Mouse (Mus musculus): ENCODE measurements around the gene Tbc1d14.

DNA sequence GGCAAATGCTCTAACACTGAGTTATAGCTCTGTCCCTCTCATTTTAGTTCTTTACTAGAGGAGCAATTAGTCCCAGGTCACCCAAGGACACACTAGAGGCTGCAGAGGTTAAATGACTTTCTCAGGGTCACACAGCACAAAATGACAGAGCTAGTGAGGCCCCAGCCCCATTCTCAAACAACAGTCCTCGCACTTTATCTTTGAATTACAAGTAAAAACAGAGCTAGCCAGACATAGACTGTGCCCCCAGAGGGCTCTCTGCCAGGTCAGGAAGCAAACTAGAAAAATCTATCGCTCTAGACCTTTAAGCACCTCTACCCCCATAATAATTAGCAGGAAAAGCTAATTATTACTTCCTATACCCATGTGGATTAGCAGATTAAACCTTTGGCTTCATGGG is 25.4 kb downstream of the Tbc1d14 start:
- TF ChIP-seq CTCF (IDR thresholded peaks at IDR 0.05; ENCODE audit: low read depth, low read length) (no peak), GATA2 (IDR thresholded peaks at IDR 0.05; ENCODE audit: borderline replicate concordance, low read depth, low read length) (no peak)

Measured in G1E (cell line).